In genomic region chr16:29785114-29785513, GRCm38 (mm10) we compare ENCODE assay signal across 17 mouse cellular contexts.
DNase-seq lines count a peak whose midpoint lies in the region; ATAC-seq and TF ChIP-seq lines count a peak whose summit lies in the region.
"Had no signal": no experiment of that assay in that cellular context is flagged by ENCODE, and none has a peak within 500 bp of the region (broad histone marks: within the 10 kb centered on the region; RNA-seq: fewer than 3 reads in every experiment).

No protein-coding gene starts in this region.

- H3K27ac ChIP-seq in intestine, postnatal 0 days (ENCODE audit: low read depth, low read length) = no peak overlapping the region
- no peak overlapping the region for H3K27ac ChIP-seq in intestine, embryonic 15.5 days
- no peak overlapping the region for H3K27ac ChIP-seq in lung, embryonic 14.5 days (ENCODE audit: low read depth)
- H3K27ac ChIP-seq: hindbrain, embryonic 13.5 days; neural tube, embryonic 12.5 days had no signal

- no peaks in the 10 kb centered on the region for H3K27me3 ChIP-seq in intestine, postnatal 0 days (replicated peaks; ENCODE audit: control insufficient read depth, insufficient read depth, low read length)
- H3K27me3 ChIP-seq in intestine, embryonic 15.5 days (replicated peaks) = no peaks in the 10 kb centered on the region
- no peaks in the 10 kb centered on the region for H3K27me3 ChIP-seq in lung, embryonic 14.5 days (ENCODE audit: insufficient read depth, low read length)
- no peaks in the 10 kb centered on the region; the same call in 1 of the 2 replicates for H3K27me3 ChIP-seq in splenic B cell, adult 2 months (ENCODE audit: control insufficient read depth, insufficient read depth, low read length, poor library complexity, severe bottlenecking)

- H3K9me3 ChIP-seq in intestine, postnatal 0 days (ENCODE audit: control insufficient read depth) = no peaks in the 10 kb centered on the region
- no peaks in the 10 kb centered on the region for H3K9me3 ChIP-seq in intestine, embryonic 15.5 days
- 0 out of 2 replicates have a peak, but pooled peaks cover 4% of the 10 kb centered on the region for H3K9me3 ChIP-seq in lung, embryonic 14.5 days (ENCODE audit: low read depth, low read length)
- H3K9me3 ChIP-seq: neural tube, embryonic 12.5 days had no signal

- DNase-seq in lung, embryonic 14.5 days = no peak
- no peak for DNase-seq in lung, postnatal 4 days
- DNase-seq in R1 (ENCODE audit: low read depth, low spot score) = peak; percentile 39
- DNase-seq in splenic B cell, adult 2 months (ENCODE audit: low read depth, low spot score) = peak; percentile 13
- DNase-seq in spleen, adult 12 weeks (ENCODE audit: low spot score) = no peak
- DNase-seq: adrenal gland, postnatal 10 days; cerebellum, adult 11 months; forebrain, postnatal 0 days; heart, adult 18-20 months; kidney, adult 11 months; kidney, postnatal 36 days; right cerebral cortex, postnatal 25 days; thymus, adult 2 months had no signal

- peak; percentile 55 for TF ChIP-seq CTCF in intestine, postnatal 0 days (IDR thresholded peaks at IDR 0.05; ENCODE audit: low read depth)
- peak; percentile 44 for TF ChIP-seq CTCF in lung, embryonic 14.5 days (IDR thresholded peaks at IDR 0.05; ENCODE audit: low read depth)

- peaks cover 11% of the 10 kb centered on the region; the same call in 1 of the 2 replicates for H3K4me1 ChIP-seq in intestine, postnatal 0 days (replicated peaks; ENCODE audit: control insufficient read depth, insufficient read depth, low read length)
- peaks cover 13% of the 10 kb centered on the region for H3K4me1 ChIP-seq in intestine, embryonic 15.5 days (replicated peaks)
- peaks cover 10% of the 10 kb centered on the region; the same call in 1 of the 2 replicates for H3K4me1 ChIP-seq in lung, embryonic 14.5 days (ENCODE audit: insufficient read depth)
- H3K4me1 ChIP-seq: hindbrain, embryonic 13.5 days; neural tube, embryonic 12.5 days had no signal

- no peaks in the 10 kb centered on the region for H3K36me3 ChIP-seq in intestine, postnatal 0 days (ENCODE audit: control insufficient read depth, insufficient read depth)
- H3K36me3 ChIP-seq in intestine, embryonic 15.5 days = no peaks in the 10 kb centered on the region
- H3K36me3 ChIP-seq in lung, embryonic 14.5 days (ENCODE audit: insufficient read depth) = no peaks in the 10 kb centered on the region
- H3K36me3 ChIP-seq in splenic B cell, adult 2 months (ENCODE audit: control insufficient read depth, insufficient read depth, low read length, poor library complexity, severe bottlenecking) = no peaks in the 10 kb centered on the region
- H3K36me3 ChIP-seq: hindbrain, embryonic 13.5 days; neural tube, embryonic 12.5 days had no signal

- ATAC-seq in intestine, postnatal 0 days = no peak
- no peak for ATAC-seq in intestine, embryonic 15.5 days
- ATAC-seq in lung, embryonic 14.5 days (ENCODE audit: insufficient read depth) = no peak
- ATAC-seq: forebrain, postnatal 0 days had no signal

- H3K4me2 ChIP-seq in intestine, postnatal 0 days (replicated peaks; ENCODE audit: low read depth) = no peak overlapping the region
- H3K4me2 ChIP-seq in intestine, embryonic 15.5 days (replicated peaks) = no peak overlapping the region
- H3K4me2 ChIP-seq in lung, embryonic 14.5 days = no peak overlapping the region
- H3K4me2 ChIP-seq: hindbrain, embryonic 13.5 days; neural tube, embryonic 12.5 days had no signal

- 98% methylated on average over 3 of the region's 3 CpGs for WGBS in intestine, postnatal 0 days
- 99% methylated on average over 3 of the region's 3 CpGs for WGBS in intestine, embryonic 15.5 days
- 99% methylated on average over 3 of the region's 3 CpGs for WGBS in lung, embryonic 14.5 days

- H3K4me3 ChIP-seq in intestine, postnatal 0 days (ENCODE audit: low read depth, low read length) = no peak overlapping the region
- H3K4me3 ChIP-seq in intestine, embryonic 15.5 days (replicated peaks) = no peak overlapping the region
- no peak overlapping the region for H3K4me3 ChIP-seq in lung, embryonic 14.5 days (ENCODE audit: low read depth, low read length)
- H3K4me3 ChIP-seq: hindbrain, embryonic 13.5 days; neural tube, embryonic 12.5 days had no signal

- no peak overlapping the region for H3K9ac ChIP-seq in intestine, postnatal 0 days (ENCODE audit: low read depth, low read length)
- H3K9ac ChIP-seq in intestine, embryonic 15.5 days = no peak overlapping the region
- no peak overlapping the region for H3K9ac ChIP-seq in lung, embryonic 14.5 days
- H3K9ac ChIP-seq: forebrain, postnatal 0 days; hindbrain, embryonic 13.5 days; neural tube, embryonic 12.5 days had no signal

Comparison
In these comparisons a context has a peak if more than half of its experiments do, and no peak if none do; other contexts are left out.
1. DNase-seq: peak in R1 (single experiment) and splenic B cell, adult 2 months (single experiment); none in lung, embryonic 14.5 days (single experiment), lung, postnatal 4 days (0 of 2) and spleen, adult 12 weeks (single experiment).